Mouse (Mus musculus): ENCODE results near the gene Tmem50a. TPM values are rescaled to one million over a fixed set of nuclear protein-coding genes. Genes with fewer than 3 reads are reported as not detected.

The Tmem50a gene
- polyA plus RNA-seq (2017; shearing (Covaris generic)) = 557 TPM

GRCm38 (mm10) chr4:134914864-134915209, at the start of gene Tmem50a:
Gene Tmem50a (minus strand): TSS chr4:134915024.

GRCm38 (mm10) chr4:134930684-134931481, 16.1 kb upstream of the Tmem50a start, which contains the start of gene Syf2:
Gene Syf2 (plus strand): TSS chr4:134930898.

GRCm38 (mm10) chr4:134923258-134924018, 8.6 kb upstream of the Tmem50a start, which contains the start of gene Rsrp1:
Gene Rsrp1 (plus strand): TSS chr4:134923592.

GRCm38 (mm10) chr4:134863937-134864729, 50.7 kb downstream of the Tmem50a start, which contains the start of gene Rhd:
Gene Rhd (plus strand): TSS chr4:134864536.

GRCm38 (mm10) chr4:134853259-134853636, 61.6 kb downstream of the Tmem50a start, which contains the start of gene Maco1:
Gene Maco1 (minus strand): TSS chr4:134853345.

Other genes starting within 250 kb of the Tmem50a start
- 0.99 TPM for gene Man1c1, start 210.7 kb downstream of the Tmem50a start, polyA plus RNA-seq (2017; shearing (Covaris generic))
- 35.7 TPM for gene Ldlrap1, start 147.0 kb downstream of the Tmem50a start, polyA plus RNA-seq (2017; shearing (Covaris generic))
- gene Maco1, start 61.7 kb downstream of the Tmem50a start, polyA plus RNA-seq (2017; shearing (Covaris generic)) = 5.0 TPM
- 0.48 TPM for gene Rhd, start 50.5 kb downstream of the Tmem50a start, polyA plus RNA-seq (2017; shearing (Covaris generic))
- 117 TPM for gene Rsrp1, start 8.6 kb upstream of the Tmem50a start, polyA plus RNA-seq (2017; shearing (Covaris generic))
- gene Syf2, start 15.9 kb upstream of the Tmem50a start, polyA plus RNA-seq (2017; shearing (Covaris generic)) = 231 TPM
- 4.9 TPM for gene Runx3, start 205.6 kb upstream of the Tmem50a start, polyA plus RNA-seq (2017; shearing (Covaris generic))